Mouse (Mus musculus): ENCODE data around the gene Polg2.

DNA sequence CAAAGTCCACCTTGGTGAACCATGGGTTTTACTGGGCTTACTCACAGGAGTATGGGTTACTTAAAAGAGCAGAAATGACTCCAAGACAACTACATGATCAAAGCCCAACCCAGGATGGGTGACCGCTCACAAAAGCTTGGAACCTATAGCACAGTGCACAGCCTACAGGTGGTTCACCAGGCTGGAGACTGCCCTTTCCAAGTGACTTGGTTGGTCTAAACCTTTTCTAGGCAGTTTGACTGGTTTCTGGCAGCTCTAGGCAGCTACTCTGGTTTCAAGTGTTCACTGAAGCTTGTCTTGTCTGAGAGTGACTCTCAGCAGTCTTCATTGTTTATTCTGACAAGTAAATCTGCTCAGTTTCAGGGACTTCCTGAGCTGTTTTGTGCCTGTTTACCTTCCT lies 49.7 kb downstream of the Polg2 start:
- TF ChIP-seq MEF2A (IDR thresholded peaks at IDR 0.05; ENCODE audit: extremely low read depth, insufficient replicate concordance, low read depth, low read length, poor library complexity, severe bottlenecking) (no peak), CTCF (IDR thresholded peaks at IDR 0.05 in 2 of 3, conservative IDR thresholded peaks at IDR 0.05 in 1 of 3; ENCODE audit: control insufficient read depth in 1 of 3, insufficient read depth in 1 of 3, low read depth in 2 of 3, low read length in 3 of 3, poor library complexity in 1 of 3, severe bottlenecking in 1 of 3) (no peak), ZNF384 (IDR thresholded peaks at IDR 0.05; ENCODE audit: low read depth, low read length) (no peak), POLR2A (IDR thresholded peaks at IDR 0.05; ENCODE audit: control insufficient read depth in 1 of 2, insufficient read depth in 1 of 2, low read depth in 1 of 2, low read length in 2 of 2, poor library complexity in 1 of 2) (no peak), USF2 (IDR thresholded peaks at IDR 0.05; ENCODE audit: borderline replicate concordance in 1 of 2, insufficient read depth in 1 of 2, low read depth in 1 of 2, low read length in 2 of 2) (no peak)

All from MEL (cell line).